Mouse (Mus musculus) kidney, embryonic 14.5 days (tissue): ENCODE results near the gene Gm7137. TPM values are rescaled to one million over a fixed set of nuclear protein-coding genes. Genes with fewer than 3 reads are reported as not detected.
"Not testable (repeated sequence)": the region's sequence is repeated elsewhere in the genome, so short reads cannot be mapped to it uniquely, and the experiment has no call there.

Source experiments
- ATAC-seq: fragments of 200-750 bp; cut with Nextera tagmentation; 2 replicates; pipeline ENCODE4 v1.8.0; 2017; ENCODE audit warnings: moderate number of reproducible peaks, mild to moderate bottlenecking, moderate TSS enrichment, moderate library complexity; ENCODE audit not compliant: low FRiP score, low TSS enrichment
- H3K27ac ChIP-seq: fragments of 300-500 bp; sonication (generic); 2 replicates; pipeline ENCODE4 v1.5.1; 2014; ENCODE audit warnings: low read depth, mild to moderate bottlenecking, low read length, moderate library complexity, mixed read lengths
- H3K27me3 ChIP-seq: fragments of 300-500 bp; sonication (generic); 2 replicates; pipeline ENCODE4 v1.6.1; 2014; ENCODE audit warnings: mild to moderate bottlenecking, low read length; ENCODE audit not compliant: control insufficient read depth, insufficient read depth
- H3K36me3 ChIP-seq: fragments of 300-500 bp; sonication (generic); 2 replicates; pipeline ENCODE4 v1.6.1; 2014; ENCODE audit warnings: low read length, mixed read lengths; ENCODE audit not compliant: control insufficient read depth, insufficient read depth
- H3K4me1 ChIP-seq: fragments of 300-500 bp; sonication (generic); 2 replicates; pipeline ENCODE4 v1.6.1; 2014; ENCODE audit warnings: low read length, mixed read lengths; ENCODE audit not compliant: control insufficient read depth, insufficient read depth
- H3K4me2 ChIP-seq: fragments of 300-500 bp; sonication (generic); replicated peaks from 2 replicates; pipeline ENCODE4 v1.6.1; 2014; ENCODE audit warnings: low read depth, mild to moderate bottlenecking, low read length
- H3K4me3 ChIP-seq: fragments of 300-500 bp; sonication (generic); 2 replicates; pipeline ENCODE4 v1.5.1; 2014; ENCODE audit warnings: mild to moderate bottlenecking, low read length
- H3K9ac ChIP-seq: fragments of 300-500 bp; sonication (generic); 2 replicates; pipeline ENCODE4 v1.6.1; 2014; ENCODE audit warnings: low read depth, mild to moderate bottlenecking, low read length, moderate library complexity
- H3K9me3 ChIP-seq: fragments of 300-500 bp; sonication (generic); 2 replicates; pipeline ENCODE4 v1.6.1; 2016; ENCODE audit warnings: low read length; ENCODE audit not compliant: control insufficient read depth
- WGBS: fragments of 180-500 bp; shearing (Covaris S2); extraction: QIAGEN DNeasy Blood & Tissue Kit; methylation state at CpG from one replicate; pipeline ENCODE4 v1.1.7; 2014; 5-methylcytosine and 5-hydroxymethylcytosine counted together
- polyA plus RNA-seq: library from polyadenylated mRNA; unstranded; fragments of >200 nt; fragmentation: Nextera tagmentation; extraction: Ambion mirVana; gene quantifications from 2 replicates; pipeline ENCODE4 v1.2.1, GENCODE M21; 2014

Gene Gm7137
- not detected in 2 replicates for polyA plus RNA-seq

GRCm38 (mm10) chr10:77787876-77788275, at the start of gene Gm7137:
Gene Gm7137 (minus strand): TSS chr10:77788200.
- not testable (repeated sequence) for H3K4me1 ChIP-seq, H3K9me3 ChIP-seq, H3K36me3 ChIP-seq, H3K4me2 ChIP-seq, H3K27me3 ChIP-seq, H3K27ac ChIP-seq, H3K9ac ChIP-seq, H3K4me3 ChIP-seq, ATAC-seq
- 83% methylated on average over 1 of the region's 1 CpGs for WGBS

GRCm38 (mm10) chr10:77835647-77836046, 47.6 kb upstream of the Gm7137 start, which contains the start of gene Krtap10-10:
Gene Krtap10-10 (plus strand): TSS chr10:77835947.
- no peak within 1 kb of the TSS for H3K9ac ChIP-seq
- no peak within 1 kb of the TSS for H3K4me3 ChIP-seq
- H3K27ac ChIP-seq, result no peak within 1 kb of the TSS
- H3K4me1 ChIP-seq, result no peaks in the 10 kb centered on the region
- ATAC-seq, result no peak
- H3K4me2 ChIP-seq, result no peak within 1 kb of the TSS
- WGBS, result 73% methylated on average over 7 of the region's 9 CpGs
- H3K36me3 ChIP-seq, result no peaks in the 10 kb centered on the region
- no peaks in the 10 kb centered on the region for H3K27me3 ChIP-seq
- no peaks in the 10 kb centered on the region for H3K9me3 ChIP-seq

GRCm38 (mm10) chr10:77826951-77827350, 39.0 kb upstream of the Gm7137 start, which contains the start of gene Krtap10-4:
Gene Krtap10-4 (minus strand): TSS chr10:77827095.
- Histone ChIP-seq H3K4me2 (no peak within 1 kb of the TSS), H3K9ac (no peak within 1 kb of the TSS), H3K36me3 (no peaks in the 10 kb centered on the region), H3K27ac (no peak within 1 kb of the TSS), H3K27me3 (no peaks in the 10 kb centered on the region), H3K4me1 (no peaks in the 10 kb centered on the region), H3K9me3 (peaks cover 2% of the 10 kb centered on the region; the same call in 1 of the 2 replicates), H3K4me3 (no peak within 1 kb of the TSS)
- no peak for ATAC-seq
- 69% methylated on average over 5 of the region's 6 CpGs for WGBS

- Histone ChIP-seq H3K9me3 (peaks cover 2% of the 10 kb centered on the region; the same call in 1 of the 2 replicates), H3K36me3 (no peaks in the 10 kb centered on the region), H3K27me3 (no peaks in the 10 kb centered on the region), H3K9ac (no peak overlapping the region), H3K4me1 (no peaks in the 10 kb centered on the region), H3K27ac (no peak overlapping the region), H3K4me2 (no peak overlapping the region), H3K4me3 (no peak overlapping the region)
- ATAC-seq, result no peak
- 54% methylated on average over 4 of the region's 4 CpGs for WGBS
Observed at GRCm38 (mm10) chr10:77819203-77819602, 31.2 kb upstream of the Gm7137 start.

- no peak overlapping the region for H3K4me2 ChIP-seq
- no peak for ATAC-seq
- H3K27ac ChIP-seq, result no peak overlapping the region
- H3K9ac ChIP-seq, result no peak overlapping the region
- WGBS, result 97% methylated on average over 4 of the region's 4 CpGs
- H3K4me3 ChIP-seq, result no peak overlapping the region
- peaks cover 2% of the 10 kb centered on the region; the same call in 1 of the 2 replicates for H3K9me3 ChIP-seq
- no peaks in the 10 kb centered on the region for H3K4me1 ChIP-seq
- no peaks in the 10 kb centered on the region for H3K36me3 ChIP-seq
- no peaks in the 10 kb centered on the region for H3K27me3 ChIP-seq
Observed at GRCm38 (mm10) chr10:77818523-77818922, 30.5 kb upstream of the Gm7137 start.

- Histone ChIP-seq H3K9me3 (no peaks in the 10 kb centered on the region), H3K27ac (no peak overlapping the region), H3K9ac (no peak overlapping the region), H3K4me2 (no peak overlapping the region), H3K36me3 (no peaks in the 10 kb centered on the region), H3K4me3 (no peak overlapping the region), H3K27me3 (no peaks in the 10 kb centered on the region), H3K4me1 (no peaks in the 10 kb centered on the region)
- no peak for ATAC-seq
- 35% methylated on average over 5 of the region's 5 CpGs for WGBS
Observed at GRCm38 (mm10) chr10:77815514-77815913, 27.5 kb upstream of the Gm7137 start.

- Histone ChIP-seq H3K9ac (no peak within 1 kb of the TSS), H3K27me3 (no peaks in the 10 kb centered on the region), H3K4me3 (no peak within 1 kb of the TSS), H3K4me1 (no peaks in the 10 kb centered on the region), H3K27ac (no peak within 1 kb of the TSS), H3K36me3 (no peaks in the 10 kb centered on the region), H3K4me2 (no peak within 1 kb of the TSS), H3K9me3 (peaks cover 4% of the 10 kb centered on the region)
- WGBS, result 70% methylated on average over 4 of the region's 4 CpGs
- no peak for ATAC-seq
Observed at GRCm38 (mm10) chr10:77814382-77814781, 26.4 kb upstream of the Gm7137 start, which contains the start of gene Gm2696. Gene Gm2696 (plus strand): TSS chr10:77814682.

- Histone ChIP-seq H3K4me1 (no peaks in the 10 kb centered on the region), H3K27me3 (no peaks in the 10 kb centered on the region), H3K9ac (no peak within 1 kb of the TSS), H3K4me2 (no peak within 1 kb of the TSS), H3K36me3 (no peaks in the 10 kb centered on the region), H3K27ac (no peak within 1 kb of the TSS), H3K9me3 (peaks cover 4% of the 10 kb centered on the region), H3K4me3 (no peak within 1 kb of the TSS)
- ATAC-seq, result no peak
- WGBS, result 65% methylated on average over 5 of the region's 5 CpGs
Observed at GRCm38 (mm10) chr10:77811743-77812142, 23.7 kb upstream of the Gm7137 start, which contains the start of gene Gm9507. Gene Gm9507 (minus strand): TSS chr10:77811843.

GRCm38 (mm10) chr10:77804095-77804494, 16.1 kb upstream of the Gm7137 start:
- Histone ChIP-seq H3K27me3 (no peaks in the 10 kb centered on the region), H3K9ac (no peak overlapping the region), H3K4me2 (no peak overlapping the region), H3K36me3 (no peaks in the 10 kb centered on the region), H3K4me3 (no peak overlapping the region), H3K27ac (no peak overlapping the region), H3K9me3 (no peaks in the 10 kb centered on the region; the same call in 1 of the 2 replicates), H3K4me1 (no peaks in the 10 kb centered on the region)
- 81% methylated on average over 3 of the region's 3 CpGs for WGBS
- ATAC-seq, result no peak
